Mouse (Mus musculus) midbrain, embryonic 10.5 days (tissue): Measurements from ENCODE around the gene Zfp575. TPM values are rescaled to one million over a fixed set of nuclear protein-coding genes. Genes with fewer than 3 reads are reported as not detected.

Experiments
- DNase-seq: peaks from one replicate; pipeline ENCODE4 v3.0.0-alpha.2; 2017; ENCODE audit warnings: low spot score
- H3K27ac ChIP-seq: fragments of 300-500 bp; sonication (generic); replicated peaks from 2 replicates; pipeline ENCODE4 v1.5.1; 2016; ENCODE audit warnings: mild to moderate bottlenecking
- H3K27me3 ChIP-seq: fragments of 300-500 bp; sonication (generic); 2 replicates; pipeline ENCODE4 v1.6.1; 2016; ENCODE audit warnings: low read depth, mild to moderate bottlenecking; ENCODE audit not compliant: poor library complexity, severe bottlenecking
- H3K36me3 ChIP-seq: fragments of 300-500 bp; sonication (generic); 2 replicates; pipeline ENCODE4 v1.6.1; 2016; ENCODE audit warnings: mild to moderate bottlenecking, moderate library complexity
- H3K4me1 ChIP-seq: fragments of 300-500 bp; sonication (generic); 2 replicates; pipeline ENCODE4 v1.6.1; 2016
- H3K4me3 ChIP-seq: fragments of 300-500 bp; sonication (generic); 2 replicates; pipeline ENCODE4 v1.5.1; 2016; ENCODE audit warnings: mild to moderate bottlenecking, moderate library complexity
- H3K9me3 ChIP-seq: fragments of 300-500 bp; sonication (generic); replicated peaks from 2 replicates; pipeline ENCODE4 v1.6.1; 2016; ENCODE audit warnings: mild to moderate bottlenecking
- WGBS: fragments of 180-500 bp; shearing (Covaris S2); methylation state at CpG from one replicate; pipeline ENCODE4 v1.1.7; 2016; 5-methylcytosine and 5-hydroxymethylcytosine counted together
- polyA plus RNA-seq: library from polyadenylated mRNA; unstranded; fragments of >200 nt; fragmentation: Nextera tagmentation; extraction: Ambion mirVana; gene quantifications from 2 replicates; pipeline ENCODE4 v1.2.1, GENCODE M21; 2016

The Zfp575 gene
- polyA plus RNA-seq, 1 experiment from 2014 or later, result 1.4 TPM

DNA sequence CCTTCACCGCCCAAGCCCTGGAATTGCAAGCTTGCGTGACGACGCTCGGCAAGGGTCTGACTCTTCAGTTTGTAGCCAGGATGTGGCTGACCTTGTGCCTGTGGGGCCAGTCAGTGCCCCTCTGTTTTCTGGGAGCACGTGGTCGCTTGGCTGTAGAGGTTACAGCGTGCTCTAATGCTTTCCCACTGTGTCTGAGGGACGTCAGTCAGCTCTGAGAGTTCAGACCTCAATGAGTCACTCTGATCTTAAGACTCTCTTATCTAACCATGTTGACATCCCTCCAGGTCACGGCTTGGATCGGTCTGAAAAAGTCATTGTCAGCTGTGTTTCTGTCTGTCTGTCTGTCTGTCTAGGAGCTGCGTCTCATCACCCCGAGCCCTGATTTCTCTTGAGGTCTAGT is 27.4 kb upstream of the Zfp575 start:
- peaks cover 67% of the 10 kb centered on the region for H3K27me3 ChIP-seq
- no peak for DNase-seq
- no peak overlapping the region for H3K27ac ChIP-seq
- no peak overlapping the region for H3K4me3 ChIP-seq
- peaks cover 30% of the 10 kb centered on the region for H3K4me1 ChIP-seq
- 85% methylated on average over 13 of the region's 13 CpGs for WGBS
- no peaks in the 10 kb centered on the region for H3K36me3 ChIP-seq
- no peaks in the 10 kb centered on the region; the same call in 1 of the 2 replicates for H3K9me3 ChIP-seq

DNA sequence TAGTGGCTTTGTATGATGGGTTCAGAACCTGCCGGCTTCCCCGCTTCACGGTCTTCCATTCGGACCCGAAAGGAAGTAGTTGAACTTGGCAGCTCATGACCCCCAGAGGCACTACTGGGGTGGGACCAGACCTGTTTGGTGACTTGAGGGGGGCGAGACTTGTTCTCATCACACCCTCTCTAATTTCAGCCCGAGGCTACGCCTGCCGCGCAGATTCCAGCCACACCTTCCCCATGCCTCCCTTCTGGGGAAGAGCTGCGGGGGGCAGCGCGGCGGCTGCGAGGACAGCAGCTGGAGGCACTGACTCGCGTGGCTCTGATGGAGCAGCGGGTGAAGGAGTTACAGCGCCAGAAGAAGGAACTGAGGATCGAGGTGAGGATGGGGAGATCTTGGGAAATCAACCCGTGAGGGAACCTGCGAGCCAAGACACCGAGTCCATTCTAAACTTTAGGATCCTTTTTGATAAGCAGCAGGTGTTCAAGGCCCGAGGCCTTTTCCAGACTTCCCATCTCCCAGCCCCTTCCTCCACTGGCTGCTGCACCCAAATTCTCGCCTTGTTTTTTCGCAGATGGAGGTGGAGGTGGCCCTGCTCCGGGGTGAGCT is 25.0 kb upstream of the Zfp575 start:
- Histone ChIP-seq H3K27me3 (peaks cover 71% of the 10 kb centered on the region), H3K4me1 (peaks cover 30% of the 10 kb centered on the region), H3K9me3 (0 out of 2 replicates have a peak, but pooled peaks cover 4% of the 10 kb centered on the region), H3K27ac (no peak overlapping the region), H3K4me3 (peak overlapping the region; percentile 38), H3K36me3 (peaks cover 6% of the 10 kb centered on the region; the same call in 1 of the 2 replicates)
- DNase-seq, result peak; percentile 37
- 4% methylated on average over 27 of the region's 27 CpGs for WGBS

DNA sequence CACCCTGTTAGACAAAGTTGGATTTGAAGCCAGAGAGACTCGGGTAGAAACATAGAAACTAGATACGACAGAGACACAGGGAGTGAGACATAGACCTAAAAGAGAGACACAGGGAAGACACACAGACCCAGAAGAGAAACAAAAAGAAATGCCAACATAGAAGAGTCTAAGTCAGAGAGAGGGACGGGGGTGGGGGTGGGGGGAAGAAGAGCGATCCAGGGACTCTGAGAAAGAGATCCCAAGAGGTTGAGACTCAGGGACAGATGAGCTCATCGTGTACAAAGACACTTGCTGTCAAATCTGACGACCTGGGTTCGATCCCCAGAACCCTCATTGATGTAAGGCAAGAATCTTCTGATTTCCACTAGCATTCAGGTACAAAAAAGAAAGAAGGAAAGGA is 24.3 kb upstream of the Zfp575 start:
- H3K36me3 ChIP-seq, result peaks cover 6% of the 10 kb centered on the region; the same call in 1 of the 2 replicates
- 12% methylated on average over 7 of the region's 7 CpGs for WGBS
- DNase-seq, result no peak
- no peak overlapping the region for H3K27ac ChIP-seq
- peaks cover 75% of the 10 kb centered on the region for H3K27me3 ChIP-seq
- 0 out of 2 replicates have a peak, but pooled peaks cover 4% of the 10 kb centered on the region for H3K9me3 ChIP-seq
- H3K4me3 ChIP-seq, result peak overlapping the region; percentile 54
- peaks cover 30% of the 10 kb centered on the region for H3K4me1 ChIP-seq

DNA sequence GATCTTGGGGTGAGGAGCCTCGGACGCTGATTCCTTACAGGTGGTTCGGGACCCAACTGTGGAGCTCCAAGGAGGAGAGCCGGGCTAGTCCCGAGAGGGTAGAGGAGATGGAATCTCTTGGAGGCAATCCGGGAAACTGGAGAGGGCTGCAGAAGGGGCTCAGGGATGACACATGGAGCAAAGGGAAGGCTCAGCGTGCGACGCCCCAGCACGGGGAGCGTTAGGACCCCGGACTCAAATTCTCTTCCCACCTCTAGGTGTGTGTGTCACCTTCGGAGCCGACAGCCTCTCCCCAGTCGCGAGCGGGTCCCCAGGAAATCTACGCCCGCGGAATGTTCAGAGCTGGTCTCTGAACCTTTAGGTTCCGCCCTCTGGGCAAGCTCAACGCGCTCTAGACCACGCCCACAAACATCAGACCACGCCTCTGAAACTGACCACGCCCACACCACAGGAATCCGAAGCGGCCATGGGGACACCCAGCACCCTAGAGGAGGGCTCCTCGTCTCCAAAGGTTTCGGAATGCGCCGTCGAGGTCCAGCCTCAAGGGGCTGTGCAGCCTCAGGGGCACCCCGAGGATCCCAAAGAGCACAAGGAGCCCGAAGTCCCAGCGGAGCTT is 23.5 kb upstream of the Zfp575 start:
- 0 out of 2 replicates have a peak, but pooled peaks cover 4% of the 10 kb centered on the region for H3K9me3 ChIP-seq
- WGBS, result under 1% methylated on average over 36 of the region's 36 CpGs
- peak; percentile 80 for DNase-seq
- peaks cover 30% of the 10 kb centered on the region for H3K4me1 ChIP-seq
- peaks cover 75% of the 10 kb centered on the region for H3K27me3 ChIP-seq
- H3K36me3 ChIP-seq, result peaks cover 6% of the 10 kb centered on the region; the same call in 1 of the 2 replicates
- peak overlapping the region; percentile 54 for H3K4me3 ChIP-seq
- peak overlapping the region; percentile 23; the same call in 1 of the 2 replicates for H3K27ac ChIP-seq

DNA sequence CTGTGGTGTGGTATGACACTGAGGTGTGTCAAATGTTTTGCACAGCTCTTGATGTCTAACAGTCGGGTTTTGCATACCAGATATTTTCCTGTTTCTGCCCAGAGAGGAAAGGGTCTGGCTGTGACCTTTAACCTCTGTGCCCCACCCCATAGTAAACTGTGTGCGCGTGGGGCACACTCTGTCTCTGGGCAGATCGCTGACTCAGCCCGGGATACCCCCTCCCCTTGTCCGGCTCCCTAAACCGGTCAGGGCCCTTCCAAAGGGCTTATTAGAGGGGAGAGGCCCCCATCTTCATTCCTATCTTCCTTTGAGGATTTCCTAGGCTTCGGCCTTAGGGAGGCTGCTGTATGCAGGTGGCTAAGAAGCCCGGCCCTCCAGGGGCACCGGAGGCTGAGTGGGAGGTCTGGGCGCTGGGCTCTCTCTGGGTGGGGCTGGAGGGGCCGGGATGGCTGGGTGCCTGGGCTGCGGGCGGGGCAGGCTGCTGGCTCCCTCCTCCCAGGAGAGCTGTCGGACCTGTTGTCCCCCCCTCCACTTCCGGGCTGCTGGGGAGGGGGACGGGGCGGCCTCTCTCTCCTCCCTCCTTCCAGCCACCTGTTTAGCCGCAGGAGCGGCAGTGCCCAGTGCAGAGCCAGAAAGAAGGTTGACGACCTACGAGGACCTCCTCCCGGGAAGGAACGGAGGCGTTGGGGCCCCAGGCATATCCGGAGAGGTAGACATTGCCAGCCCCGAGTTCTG is 22.9 kb upstream of the Zfp575 start, which contains the start of gene Phldb3:
Gene Phldb3 (plus strand): TSS at position 620 of the 735 bp plus-strand sequence.
- Histone ChIP-seq H3K4me3 (peak within 1 kb of the TSS; percentile 54), H3K4me1 (peaks cover 30% of the 10 kb centered on the region), H3K27ac (peak within 1 kb of the TSS; percentile 23; the same call in 1 of the 2 replicates), H3K9me3 (0 out of 2 replicates have a peak, but pooled peaks cover 4% of the 10 kb centered on the region), H3K36me3 (peaks cover 6% of the 10 kb centered on the region; the same call in 1 of the 2 replicates), H3K27me3 (peaks cover 74% of the 10 kb centered on the region)
- WGBS, result 3% methylated on average over 25 of the region's 27 CpGs
- DNase-seq, result no peak

DNA sequence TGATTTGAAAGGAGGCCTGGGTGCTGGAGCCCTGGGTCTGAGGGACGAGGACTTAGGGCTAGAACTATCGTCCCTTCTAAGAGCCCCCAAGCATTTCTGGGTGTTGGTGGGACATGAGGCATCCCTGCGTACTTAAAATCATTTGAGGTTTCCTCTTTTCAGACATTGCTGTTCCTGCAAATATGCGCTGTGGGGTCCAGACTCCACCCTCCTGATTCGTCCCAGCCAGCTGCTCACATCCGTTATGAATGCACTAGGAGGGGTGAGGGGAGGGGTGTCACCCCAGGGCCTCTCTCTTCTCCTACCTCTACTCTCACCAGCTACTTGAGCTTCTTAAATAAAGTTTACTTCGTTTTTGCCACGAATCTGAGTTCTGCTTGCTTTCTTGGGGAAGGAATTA is 21.1 kb upstream of the Zfp575 start:
- Histone ChIP-seq H3K4me1 (peaks cover 30% of the 10 kb centered on the region), H3K4me3 (no peak overlapping the region), H3K27me3 (peaks cover 57% of the 10 kb centered on the region), H3K9me3 (0 out of 2 replicates have a peak, but pooled peaks cover 4% of the 10 kb centered on the region), H3K27ac (no peak overlapping the region), H3K36me3 (peaks cover 6% of the 10 kb centered on the region; the same call in 1 of the 2 replicates)
- no peak for DNase-seq
- 72% methylated on average over 8 of the region's 8 CpGs for WGBS

DNA sequence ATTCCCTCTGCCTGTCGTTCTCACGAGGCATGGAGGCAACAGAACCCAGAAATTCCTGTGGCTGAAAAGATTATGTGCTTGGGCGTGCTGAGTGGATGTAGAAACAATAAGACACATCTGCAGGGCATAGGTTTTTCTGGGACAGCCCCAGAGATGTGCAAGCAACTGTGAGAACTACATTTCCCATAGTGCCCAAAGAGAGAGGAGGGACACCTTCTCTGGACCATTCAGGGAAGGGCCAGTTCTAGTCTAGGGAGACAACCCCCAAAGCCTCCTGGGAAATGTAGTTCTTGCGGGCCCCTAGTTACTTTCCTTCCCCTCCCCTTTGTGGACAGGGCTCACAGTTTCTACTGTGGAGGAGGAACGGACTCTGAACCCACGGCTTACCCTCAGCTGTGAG is 20.6 kb upstream of the Zfp575 start:
- no peak overlapping the region for H3K4me3 ChIP-seq
- 0 out of 2 replicates have a peak, but pooled peaks cover 4% of the 10 kb centered on the region for H3K9me3 ChIP-seq
- WGBS, result 51% methylated on average over 6 of the region's 6 CpGs
- H3K27ac ChIP-seq, result no peak overlapping the region
- H3K36me3 ChIP-seq, result peaks cover 6% of the 10 kb centered on the region; the same call in 1 of the 2 replicates
- H3K4me1 ChIP-seq, result peaks cover 27% of the 10 kb centered on the region
- H3K27me3 ChIP-seq, result peaks cover 52% of the 10 kb centered on the region
- no peak for DNase-seq

DNA sequence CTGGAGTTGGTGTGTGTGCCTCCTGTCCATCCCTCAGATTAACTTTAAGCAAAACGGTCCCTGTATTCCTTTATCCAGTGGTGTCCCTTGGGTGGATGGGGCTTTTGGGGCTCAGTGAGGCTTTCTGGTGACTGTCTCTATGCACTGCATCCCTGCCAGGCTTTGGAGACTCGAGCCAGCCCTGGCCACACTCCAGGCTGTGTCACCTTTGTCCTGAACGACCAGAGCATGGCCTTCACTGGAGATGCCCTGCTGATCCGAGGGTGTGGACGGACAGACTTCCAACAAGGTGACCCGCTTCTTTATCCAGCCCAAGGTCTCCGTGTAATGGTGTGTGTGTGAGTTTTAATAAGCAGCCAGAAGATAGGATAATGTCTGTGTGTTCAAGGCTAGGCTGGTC is 18.6 kb upstream of the Zfp575 start:
- peaks cover 6% of the 10 kb centered on the region; the same call in 1 of the 2 replicates for H3K36me3 ChIP-seq
- H3K9me3 ChIP-seq, result 0 out of 2 replicates have a peak, but pooled peaks cover 4% of the 10 kb centered on the region
- peaks cover 14% of the 10 kb centered on the region for H3K4me1 ChIP-seq
- no peak overlapping the region for H3K4me3 ChIP-seq
- H3K27me3 ChIP-seq, result peaks cover 32% of the 10 kb centered on the region
- DNase-seq, result no peak
- 81% methylated on average over 7 of the region's 7 CpGs for WGBS
- no peak overlapping the region for H3K27ac ChIP-seq

DNA sequence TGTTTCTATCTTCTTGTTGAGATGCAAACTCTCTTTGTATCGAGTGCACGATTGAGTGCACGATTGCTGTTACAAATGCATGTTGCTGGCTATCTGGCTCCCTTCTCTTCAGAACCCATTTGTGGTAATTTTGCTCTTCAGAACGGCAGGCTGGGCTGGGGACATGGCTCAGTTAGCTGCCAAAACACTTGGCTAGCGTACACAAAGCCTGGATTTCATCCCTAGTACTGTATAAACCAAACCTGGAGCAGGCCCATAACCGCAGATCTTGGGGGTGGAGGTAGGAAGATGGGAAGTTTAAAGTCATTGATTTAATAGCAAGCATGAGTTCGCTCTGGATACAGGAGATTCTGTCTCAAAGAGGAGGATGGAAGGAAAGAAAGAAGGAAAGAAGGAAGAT is 18.1 kb upstream of the Zfp575 start:
- H3K4me1 ChIP-seq, result peaks cover 10% of the 10 kb centered on the region
- H3K36me3 ChIP-seq, result peaks cover 6% of the 10 kb centered on the region; the same call in 1 of the 2 replicates
- H3K27me3 ChIP-seq, result peaks cover 27% of the 10 kb centered on the region
- DNase-seq, result no peak
- 89% methylated on average over 7 of the region's 7 CpGs for WGBS
- H3K9me3 ChIP-seq, result 0 out of 2 replicates have a peak, but pooled peaks cover 4% of the 10 kb centered on the region
- H3K4me3 ChIP-seq, result no peak overlapping the region
- H3K27ac ChIP-seq, result no peak overlapping the region

DNA sequence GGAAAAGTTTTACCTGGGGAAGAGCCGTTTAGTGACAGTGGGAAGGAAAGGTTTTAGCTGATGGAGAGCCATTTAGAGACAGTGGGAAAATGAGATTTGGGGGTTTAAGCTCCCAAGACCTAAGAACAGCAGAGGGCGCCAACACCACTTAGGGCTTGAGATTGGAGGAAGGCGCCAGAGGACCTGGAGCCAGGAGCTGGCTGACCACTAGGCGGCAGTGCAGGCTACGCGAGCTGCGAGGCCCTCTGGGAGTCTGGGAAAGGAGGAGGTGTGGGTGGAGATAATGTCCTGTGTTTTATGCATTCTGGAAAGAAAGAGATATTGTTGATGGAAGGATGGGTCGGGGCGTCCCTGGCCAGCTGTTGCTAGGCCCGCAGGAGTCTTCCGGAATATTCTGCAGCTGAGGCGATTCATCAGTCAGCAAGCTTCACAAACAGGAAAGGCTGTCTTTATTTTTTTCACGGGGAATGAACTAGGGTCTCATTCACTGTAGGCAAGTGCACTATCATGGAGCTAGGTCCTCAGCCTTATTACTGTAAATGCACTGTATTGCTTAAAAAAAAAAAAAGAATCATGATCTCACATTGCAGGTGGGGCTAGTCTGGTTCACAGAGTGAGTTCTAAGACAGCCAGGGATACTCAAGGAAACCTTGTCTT is 13.6 kb upstream of the Zfp575 start:
- Histone ChIP-seq H3K4me1 (peaks cover 5% of the 10 kb centered on the region; the same call in 1 of the 2 replicates), H3K4me3 (peak overlapping the region; percentile 24; the same call in 1 of the 2 replicates), H3K36me3 (no peaks in the 10 kb centered on the region), H3K27ac (peak overlapping the region; percentile 57; the same call in 1 of the 2 replicates), H3K9me3 (no peaks in the 10 kb centered on the region), H3K27me3 (peaks cover 5% of the 10 kb centered on the region; the same call in 1 of the 2 replicates)
- WGBS, result 8% methylated on average over 13 of the region's 13 CpGs
- DNase-seq, result peak; percentile 93

DNA sequence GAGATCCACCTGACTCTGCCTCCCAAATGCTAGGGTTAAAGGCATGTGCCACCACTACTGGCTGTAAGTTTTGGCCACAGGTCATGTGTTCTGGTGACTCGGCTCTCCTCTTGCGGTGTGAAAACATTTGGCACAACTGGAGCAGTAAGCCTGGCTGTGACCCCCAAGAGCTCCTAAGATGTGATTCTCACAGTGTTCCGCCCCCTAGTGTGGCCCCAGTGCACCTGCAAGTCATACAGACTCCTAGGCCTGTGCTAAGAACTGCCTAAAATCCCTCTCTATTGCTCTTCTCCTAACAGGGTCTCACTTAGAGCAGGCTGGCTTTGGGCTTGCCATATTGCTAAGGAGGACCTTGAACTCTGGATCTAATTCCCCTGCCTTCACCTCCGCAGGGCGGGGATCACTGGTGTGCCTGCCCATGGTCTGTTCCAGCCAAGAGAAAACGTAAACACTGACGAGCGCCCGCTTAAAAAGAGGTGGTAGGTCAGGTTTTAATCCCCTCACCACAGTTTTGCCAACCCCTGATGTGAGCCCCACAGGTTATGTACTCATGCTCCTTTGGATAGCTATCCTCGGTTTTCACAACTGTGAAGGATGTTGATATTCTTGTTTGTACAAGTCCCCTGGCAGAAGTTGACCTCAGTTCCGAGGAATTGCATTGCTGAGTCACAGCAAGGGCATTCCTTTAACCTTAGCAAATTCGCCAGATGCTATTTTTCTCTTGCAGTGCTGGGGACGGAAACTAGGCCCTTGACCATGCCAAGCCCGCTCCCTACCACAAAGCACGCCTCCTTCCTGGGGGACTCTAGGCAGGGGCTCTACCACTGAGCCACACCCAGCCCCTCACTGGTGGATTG is 12.0 kb upstream of the Zfp575 start:
- no peak for DNase-seq
- Histone ChIP-seq H3K36me3 (no peaks in the 10 kb centered on the region), H3K9me3 (no peaks in the 10 kb centered on the region), H3K4me1 (peaks cover 12% of the 10 kb centered on the region), H3K4me3 (no peak overlapping the region), H3K27me3 (peaks cover 22% of the 10 kb centered on the region), H3K27ac (no peak overlapping the region)
- 69% methylated on average over 15 of the region's 15 CpGs for WGBS
